Mouse (Mus musculus) neural tube, embryonic 11.5 days (tissue): ENCODE results near the gene Cpox. TPM values are rescaled to one million over a fixed set of nuclear protein-coding genes. Genes with fewer than 3 reads are reported as not detected.

Experiments used
- ATAC-seq: fragments of 200-750 bp; cut with Nextera tagmentation; 2 replicates; pipeline ENCODE4 v1.8.0; 2017; ENCODE audit warnings: moderate number of reproducible peaks, mild to moderate bottlenecking, moderate TSS enrichment, moderate library complexity; ENCODE audit not compliant: insufficient read depth, low FRiP score, low TSS enrichment
- DNase-seq: peaks from one replicate; pipeline ENCODE4 v3.0.0-alpha.2; 2015; ENCODE audit warnings: low spot score
- H3K27ac ChIP-seq: fragments of 300-500 bp; sonication (generic); 2 replicates; pipeline ENCODE4 v1.5.1; 2014; ENCODE audit warnings: low read depth, mild to moderate bottlenecking, low read length
- H3K27me3 ChIP-seq: fragments of 300-500 bp; sonication (generic); 2 replicates; pipeline ENCODE4 v1.6.1; 2014; ENCODE audit warnings: mild to moderate bottlenecking, low read length, mixed read lengths; ENCODE audit not compliant: control insufficient read depth, insufficient read depth
- H3K36me3 ChIP-seq: fragments of 300-500 bp; sonication (generic); 2 replicates; pipeline ENCODE4 v1.6.1; 2014; ENCODE audit warnings: mild to moderate bottlenecking, low read length, moderate library complexity, mixed read lengths; ENCODE audit not compliant: control insufficient read depth, insufficient read depth
- H3K4me1 ChIP-seq: fragments of 300-500 bp; sonication (generic); 2 replicates; pipeline ENCODE4 v1.6.1; 2014; ENCODE audit warnings: low read length, mixed read lengths; ENCODE audit not compliant: control insufficient read depth, insufficient read depth
- H3K4me2 ChIP-seq: fragments of 300-500 bp; sonication (generic); 2 replicates; pipeline ENCODE4 v1.6.1; 2014; ENCODE audit warnings: low read depth, mild to moderate bottlenecking, moderate library complexity
- H3K4me3 ChIP-seq: fragments of 300-500 bp; sonication (generic); 2 replicates; pipeline ENCODE4 v1.5.1; 2014; ENCODE audit warnings: low read depth, low read length
- H3K9ac ChIP-seq: fragments of 300-500 bp; sonication (generic); 2 replicates; pipeline ENCODE4 v1.6.1; 2014; ENCODE audit warnings: mild to moderate bottlenecking, low read length
- H3K9me3 ChIP-seq: fragments of 300-500 bp; sonication (generic); 2 replicates; pipeline ENCODE4 v1.6.1; 2016; ENCODE audit warnings: low read length; ENCODE audit not compliant: control insufficient read depth
- WGBS: fragments of 180-500 bp; shearing (Covaris S2); extraction: QIAGEN DNeasy Blood & Tissue Kit; methylation state at CpG from one replicate; pipeline ENCODE4 v1.1.7; 2014; 5-methylcytosine and 5-hydroxymethylcytosine counted together
- polyA plus RNA-seq: library from polyadenylated mRNA; unstranded; fragments of >200 nt; fragmentation: Nextera tagmentation; extraction: Ambion mirVana; gene quantifications from 2 replicates; pipeline ENCODE4 v1.2.1, GENCODE M21; 2014

Cpox gene
- polyA plus RNA-seq, 1 experiment from 2014 or later, result 22.3 TPM

GRCm38 (mm10) chr16:58712221-58712620 is 42.1 kb downstream of the Cpox start:
- Histone ChIP-seq H3K27me3 (no peaks in the 10 kb centered on the region), H3K36me3 (no peaks in the 10 kb centered on the region), H3K9me3 (no peaks in the 10 kb centered on the region), H3K4me1 (no peaks in the 10 kb centered on the region), H3K9ac (no peak overlapping the region), H3K4me3 (no peak overlapping the region), H3K27ac (no peak overlapping the region), H3K4me2 (no peak overlapping the region)
- DNase-seq, result no peak
- WGBS, result 71% methylated on average over 8 of the region's 8 CpGs
- ATAC-seq, result no peak

- ATAC-seq, result no peak
- Histone ChIP-seq H3K9me3 (no peaks in the 10 kb centered on the region), H3K4me2 (no peak overlapping the region), H3K27me3 (no peaks in the 10 kb centered on the region), H3K9ac (no peak overlapping the region), H3K36me3 (no peaks in the 10 kb centered on the region), H3K4me3 (no peak overlapping the region), H3K27ac (no peak overlapping the region), H3K4me1 (no peaks in the 10 kb centered on the region)
- no peak for DNase-seq
- WGBS, result 96% methylated on average over 1 of the region's 1 CpGs
Measured at GRCm38 (mm10) chr16:58713128-58713527, 43.0 kb downstream of the Cpox start.

GRCm38 (mm10) chr16:58715018-58715417 is 44.9 kb downstream of the Cpox start:
- Histone ChIP-seq H3K27me3 (no peaks in the 10 kb centered on the region), H3K4me1 (no peaks in the 10 kb centered on the region), H3K9ac (no peak overlapping the region), H3K36me3 (no peaks in the 10 kb centered on the region), H3K9me3 (no peaks in the 10 kb centered on the region), H3K27ac (no peak overlapping the region), H3K4me2 (no peak overlapping the region), H3K4me3 (no peak overlapping the region)
- WGBS, result 63% methylated on average over 4 of the region's 4 CpGs
- ATAC-seq (no peak), DNase-seq (no peak)

- 92% methylated on average over 7 of the region's 7 CpGs for WGBS
- Histone ChIP-seq H3K9me3 (no peaks in the 10 kb centered on the region), H3K36me3 (no peaks in the 10 kb centered on the region), H3K4me1 (no peaks in the 10 kb centered on the region), H3K27me3 (no peaks in the 10 kb centered on the region), H3K4me3 (no peak within 1 kb of the TSS), H3K4me2 (no peak within 1 kb of the TSS), H3K9ac (no peak within 1 kb of the TSS), H3K27ac (no peak within 1 kb of the TSS)
- DNase-seq, result no peak
- no peak for ATAC-seq
Measured at GRCm38 (mm10) chr16:58718666-58719120, 48.6 kb downstream of the Cpox start, which contains the start of gene Gpr15. TSS of gene Gpr15 (minus strand) at chr16:58719070.

GRCm38 (mm10) chr16:58722292-58722691 is 52.2 kb downstream of the Cpox start:
- Histone ChIP-seq H3K9ac (no peak overlapping the region), H3K4me3 (no peak overlapping the region), H3K36me3 (no peaks in the 10 kb centered on the region), H3K27ac (no peak overlapping the region), H3K4me1 (no peaks in the 10 kb centered on the region), H3K4me2 (no peak overlapping the region), H3K9me3 (no peaks in the 10 kb centered on the region), H3K27me3 (no peaks in the 10 kb centered on the region)
- DNase-seq (no peak), ATAC-seq (no peak)
- 90% methylated on average over 2 of the region's 2 CpGs for WGBS

GRCm38 (mm10) chr16:58726680-58727476 is 56.8 kb downstream of the Cpox start:
- Histone ChIP-seq H3K4me2 (no peak overlapping the region), H3K4me1 (peaks cover 4% of the 10 kb centered on the region), H3K9ac (no peak overlapping the region), H3K36me3 (peaks cover 4% of the 10 kb centered on the region; the same call in 1 of the 2 replicates), H3K27me3 (no peaks in the 10 kb centered on the region), H3K4me3 (no peak overlapping the region), H3K9me3 (no peaks in the 10 kb centered on the region), H3K27ac (no peak overlapping the region)
- ATAC-seq, result no peak
- WGBS, result 82% methylated on average over 11 of the region's 11 CpGs
- no peak for DNase-seq

- H3K4me3 ChIP-seq, result peak within 1 kb of the TSS; percentile 74
- peak; percentile 98 for DNase-seq
- peak; percentile 100 for ATAC-seq
- peak within 1 kb of the TSS; percentile 83 for H3K27ac ChIP-seq
- no peaks in the 10 kb centered on the region for H3K27me3 ChIP-seq
- peaks cover 5% of the 10 kb centered on the region; the same call in 1 of the 2 replicates for H3K36me3 ChIP-seq
- WGBS, result 2% methylated on average over 34 of the region's 35 CpGs
- no peaks in the 10 kb centered on the region for H3K9me3 ChIP-seq
- H3K9ac ChIP-seq, result peak within 1 kb of the TSS; percentile 78
- peaks cover 4% of the 10 kb centered on the region for H3K4me1 ChIP-seq
- H3K4me2 ChIP-seq, result peak within 1 kb of the TSS; percentile 54
Measured at GRCm38 (mm10) chr16:58727477-58728131, 57.5 kb downstream of the Cpox start, which contains the start of gene Cldnd1. TSS of gene Cldnd1 (plus strand) at chr16:58727910.

- ATAC-seq (peak; percentile 92), DNase-seq (no peak)
- Histone ChIP-seq H3K9me3 (no peaks in the 10 kb centered on the region), H3K4me3 (peak overlapping the region; percentile 74), H3K4me2 (peak overlapping the region; percentile 54), H3K27ac (peak overlapping the region; percentile 83), H3K36me3 (peaks cover 6% of the 10 kb centered on the region; the same call in 1 of the 2 replicates), H3K27me3 (no peaks in the 10 kb centered on the region), H3K4me1 (peaks cover 4% of the 10 kb centered on the region), H3K9ac (peak overlapping the region; percentile 78)
- WGBS, result under 1% methylated on average over 27 of the region's 31 CpGs
Measured at GRCm38 (mm10) chr16:58728176-58728671, 58.1 kb downstream of the Cpox start.
